Comparison of ENCODE assay signal across 24 mouse cellular contexts in the genomic region with DNA sequence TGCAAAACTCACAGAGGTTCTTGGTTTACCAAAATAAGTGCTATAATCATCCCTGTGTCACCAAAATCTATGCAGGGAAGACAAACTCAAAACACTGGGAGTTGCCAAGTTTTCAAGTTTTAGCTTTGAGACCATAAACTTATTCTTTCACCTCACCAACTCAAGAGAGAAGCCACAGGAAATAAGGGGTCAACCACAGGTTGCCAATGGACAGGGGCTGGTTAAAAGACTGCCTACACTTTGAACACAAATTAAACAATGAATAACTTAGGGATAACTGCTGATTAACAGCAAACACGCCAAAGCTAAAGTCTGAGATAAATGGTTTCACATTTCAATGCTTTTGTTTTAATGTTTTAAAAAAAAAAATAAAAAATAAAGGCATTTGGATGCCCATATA. TPM values are rescaled to one million over a fixed set of nuclear protein-coding genes. Genes with fewer than 3 reads are reported as not detected.
DNase-seq lines count a peak whose midpoint lies in the region; ATAC-seq and TF ChIP-seq lines count a peak whose summit lies in the region.
"Had no signal": no experiment of that assay in that cellular context is flagged by ENCODE, and none has a peak within 500 bp of the region (broad histone marks: within the 10 kb centered on the region; RNA-seq: fewer than 3 reads in every experiment).

No protein-coding gene starts in this region.

- WGBS in heart, adult 2 months, result 38% methylated on average over 1 of the region's 1 CpGs
- 69% methylated on average over 1 of the region's 1 CpGs for WGBS in heart, embryonic 12.5 days
- 52% methylated on average over 1 of the region's 1 CpGs for whole genome bisulfite sequencing in liver, embryonic 15.5 days (ENCODE audit: insufficient replicate concordance)

- peak overlapping the region; percentile 93 for H3K27ac ChIP-seq in heart, adult 2 months
- no peak overlapping the region for H3K27ac ChIP-seq in heart, embryonic 12.5 days (ENCODE audit: poor library complexity, severe bottlenecking)
- H3K27ac ChIP-seq in layer of hippocampus, adult 2 months, result peak overlapping the region; percentile 94; the same call in 1 of the 2 replicates
- 0 out of 2 replicates have a peak overlapping the region, but pooled peaks have one; percentile 20 for H3K27ac ChIP-seq in liver, embryonic 15.5 days (replicated peaks)
- H3K27ac ChIP-seq: embryonic facial prominence, embryonic 12.5 days; forebrain, embryonic 13.5 days; heart, embryonic 10.5 days; limb, embryonic 15.5 days had no signal

- TF ChIP-seq CTCF in heart, adult 2 months (IDR thresholded peaks at IDR 0.05), result no peak
- TF ChIP-seq CTCF in layer of hippocampus, adult 2 months (conservative IDR thresholded peaks at IDR 0.05), result no peak

- H3K27me3 ChIP-seq in heart, adult 2 months (ENCODE audit: control insufficient read depth, insufficient read depth, low read length), result no peaks in the 10 kb centered on the region
- H3K27me3 ChIP-seq in heart, embryonic 12.5 days (replicated peaks), result no peaks in the 10 kb centered on the region
- no peaks in the 10 kb centered on the region for H3K27me3 ChIP-seq in liver, embryonic 15.5 days
- H3K27me3 ChIP-seq: CH12.LX; embryonic facial prominence, embryonic 12.5 days; forebrain, embryonic 13.5 days; limb, embryonic 15.5 days; lung, embryonic 15.5 days; Patski had no signal

- no peak for ATAC-seq in heart, embryonic 12.5 days (ENCODE audit: insufficient number of reproducible peaks, low FRiP score)
- ATAC-seq in liver, embryonic 15.5 days (ENCODE audit: insufficient read depth), result no peak
- ATAC-seq: forebrain, embryonic 13.5 days; hindbrain, postnatal 0 days; Patski had no signal

- no peak overlapping the region for H3K4me3 ChIP-seq in heart, adult 2 months
- no peak overlapping the region for H3K4me3 ChIP-seq in heart, embryonic 12.5 days
- no peak overlapping the region for H3K4me3 ChIP-seq in layer of hippocampus, adult 2 months
- no peak overlapping the region for H3K4me3 ChIP-seq in liver, embryonic 15.5 days (replicated peaks)
- H3K4me3 ChIP-seq: embryonic facial prominence, embryonic 12.5 days; forebrain, embryonic 13.5 days; heart, embryonic 10.5 days; limb, embryonic 15.5 days; lung, embryonic 15.5 days had no signal

- H3K36me3 ChIP-seq in heart, adult 2 months (ENCODE audit: control insufficient read depth, insufficient read depth, low read length), result peaks cover 21% of the 10 kb centered on the region
- H3K36me3 ChIP-seq in heart, embryonic 12.5 days, result peaks cover 34% of the 10 kb centered on the region
- H3K36me3 ChIP-seq in liver, embryonic 15.5 days (replicated peaks), result peaks cover 45% of the 10 kb centered on the region

- no peaks in the 10 kb centered on the region for H3K9me3 ChIP-seq in heart, embryonic 12.5 days (replicated peaks)
- H3K9me3 ChIP-seq in liver, embryonic 15.5 days (replicated peaks), result no peaks in the 10 kb centered on the region
- H3K9me3 ChIP-seq: embryonic facial prominence, embryonic 12.5 days; forebrain, embryonic 13.5 days; G1E; heart, embryonic 10.5 days; limb, embryonic 15.5 days; lung, embryonic 15.5 days had no signal

- no peak overlapping the region for H3K4me2 ChIP-seq in heart, embryonic 12.5 days
- H3K4me2 ChIP-seq in liver, embryonic 15.5 days, result no peak overlapping the region
- H3K4me2 ChIP-seq: embryonic facial prominence, embryonic 12.5 days; limb, embryonic 15.5 days had no signal

- H3K9ac ChIP-seq in heart, adult 2 months (ENCODE audit: low read depth, low read length), result no peak overlapping the region
- H3K9ac ChIP-seq in heart, embryonic 12.5 days, result no peak overlapping the region
- no peak overlapping the region for H3K9ac ChIP-seq in liver, embryonic 15.5 days
- H3K9ac ChIP-seq: embryonic facial prominence, embryonic 12.5 days; forebrain, embryonic 13.5 days; limb, embryonic 15.5 days; lung, embryonic 15.5 days had no signal

- no peak for TF ChIP-seq POLR2A in heart, adult 2 months (IDR thresholded peaks at IDR 0.05; ENCODE audit: insufficient read depth, low read depth, low read length)

- TF ChIP-seq EP300 in heart, adult 2 months (IDR thresholded peaks at IDR 0.05; ENCODE audit: insufficient read depth, low read depth, low read length), result no peak

- peaks cover 4% of the 10 kb centered on the region; the same call in 1 of the 2 replicates for H3K4me1 ChIP-seq in heart, adult 2 months (ENCODE audit: control insufficient read depth, insufficient read depth, low read length)
- peaks cover 17% of the 10 kb centered on the region for H3K4me1 ChIP-seq in heart, embryonic 12.5 days (replicated peaks)
- H3K4me1 ChIP-seq in liver, embryonic 15.5 days (replicated peaks), result peaks cover 53% of the 10 kb centered on the region

- H3K79me2 ChIP-seq in heart, adult 2 months (replicated peaks; ENCODE audit: control insufficient read depth, insufficient read depth, low read length), result peaks cover 4% of the 10 kb centered on the region

- intact Hi-C loops in heart, adult 2 months (cut with DNase I), result loop anchor here (2.0 kb wide), 1 partner anchor 38 kb away; no protein-coding TSS in a partner anchor

- no peak for DNase-seq in heart, adult 2 months
- DNase-seq in layer of hippocampus, adult 2 months (ENCODE audit: low spot score in 2 of 2), result no peak
- no peak for DNase-seq in layer of hippocampus, adult 11-12 months (ENCODE audit: low spot score)
- peak; percentile 50 for DNase-seq in induced T-regulatory cell, adult 2 months (ENCODE audit: low read depth)
- DNase-seq in urinary bladder, postnatal 4 days (ENCODE audit: low spot score in 2 of 2), result no peak
- DNase-seq: adrenal gland, postnatal 36 days; B cell, adult 2 months; cerebellum, postnatal 10 days; heart, postnatal 14 days; left cerebral cortex, postnatal 4 days; lung, postnatal 36 days; right cerebral cortex, postnatal 4 days; thymus, postnatal 14 days had no signal

RNA-seq across cellular contexts. Expression of gene Ube2h, which starts 5.2 kb away (rescaled TPM):
- total RNA-seq in heart, adult 2 months (2021), result 10 to 100 TPM; 61.5 to 61.7 TPM
- 29.4 and 44.2 TPM in 2 replicates for polyA plus RNA-seq in heart, adult 2 months (2012; rRNA removed)
- polyA plus RNA-seq in heart, embryonic 12.5 days (2016; fragmentation: Nextera tagmentation; extraction: Ambion mirVana), result 69.3 and 70.9 TPM in 2 replicates
- 10 to 100 TPM; 87.9 to 88.1 TPM for total RNA-seq in layer of hippocampus, adult 2 months (2021)
- 33.8 and 34.7 TPM in 2 replicates for polyA plus RNA-seq in liver, embryonic 15.5 days (2015; fragmentation: Nextera tagmentation; extraction: Ambion mirVana)
